Mouse (Mus musculus): ENCODE results near the gene Crx.

Gene Crx

GRCm38 (mm10) chr7:15839578-15839977 lies 40.2 kb downstream of the Crx start, which contains the start of gene Obox6:
Obox6 (minus strand) TSS chr7:15839678.
- DNase-seq, result no peak
